Mouse (Mus musculus): Measurements from ENCODE around the gene Cd52.

GRCm38 (mm10) chr4:134114038-134114437, 19.2 kb upstream of the Cd52 start:
- TF ChIP-seq FOSL1 (IDR thresholded peaks at IDR 0.05; ENCODE audit: insufficient read depth, low read length, poor library complexity, severe bottlenecking) (no peak), CTCF (IDR thresholded peaks at IDR 0.05; ENCODE audit: control insufficient read depth, insufficient read depth, insufficient read length) (no peak)

Measured in C2C12 (cell line).